Mouse (Mus musculus): Measurements from ENCODE around the gene Papss1. TPM values are rescaled to one million over a fixed set of nuclear protein-coding genes. Genes with fewer than 3 reads are reported as not detected.

Papss1 gene
- total RNA-seq, 1 experiment from 2014 or later: 74.9 TPM

DNA sequence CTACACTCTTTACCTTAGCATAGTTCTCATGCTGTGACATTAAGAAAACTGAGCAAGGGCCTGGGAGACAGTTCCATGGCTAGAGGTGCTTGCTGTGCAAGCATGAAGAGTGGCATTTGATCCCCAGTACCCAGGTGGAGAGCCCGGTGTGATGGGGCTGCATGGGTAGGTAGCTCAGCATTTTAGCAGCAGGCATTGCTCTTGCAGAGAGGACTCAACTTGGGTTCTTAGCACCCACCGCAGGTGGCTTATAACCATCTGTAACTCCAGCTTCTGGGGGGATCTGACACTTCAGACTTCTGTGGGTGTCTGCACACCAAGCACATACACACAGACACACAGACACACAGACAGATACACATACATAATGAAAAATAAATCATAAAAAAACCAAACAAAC, 69.5 kb downstream of the Papss1 start:
- no peak for DNase-seq

DNA sequence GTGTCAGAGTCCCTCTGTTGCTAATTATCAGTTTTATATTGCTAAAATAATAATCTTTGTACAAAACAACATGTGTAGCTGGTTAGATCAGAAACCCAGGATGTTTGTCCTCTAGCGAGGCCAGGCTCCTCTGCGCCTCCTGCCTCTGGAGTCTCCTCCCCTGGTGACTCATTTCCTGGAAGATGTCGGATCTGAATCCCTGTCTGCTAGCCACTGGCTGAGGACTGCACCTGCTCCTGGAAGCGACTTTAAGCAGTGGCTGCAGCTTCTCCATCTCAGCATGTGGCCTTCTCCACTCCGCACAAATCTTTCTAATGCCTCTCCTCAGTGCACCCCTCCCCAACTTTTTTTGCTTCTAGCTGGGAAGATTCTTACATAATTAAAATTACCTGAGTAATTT, 71.6 kb downstream of the Papss1 start:
- DNase-seq: peak; percentile 13

GRCm38 (mm10) chr3:131637008-131637407, 72.4 kb downstream of the Papss1 start:
- no peak for DNase-seq

DNA sequence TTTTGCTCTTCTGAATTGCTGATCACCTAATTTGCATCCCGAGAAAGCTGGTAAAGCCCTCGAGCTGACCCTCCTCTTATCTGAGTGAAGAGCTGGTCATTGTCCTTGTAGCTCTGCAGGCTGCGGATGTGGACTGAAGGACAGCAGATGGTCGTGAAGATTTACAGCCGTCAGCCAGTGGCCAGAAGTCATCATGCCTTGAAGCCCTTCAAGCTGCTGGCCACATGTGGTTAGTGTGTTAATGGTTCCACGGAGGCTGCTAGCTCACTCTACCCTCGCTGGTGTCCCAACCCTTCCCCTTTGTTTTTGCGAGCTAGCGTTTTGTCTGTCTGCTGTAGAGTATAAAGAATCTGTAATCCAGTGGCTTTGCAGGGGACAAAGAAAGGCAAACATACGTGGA, 73.1 kb downstream of the Papss1 start:
- DNase-seq: peak; percentile 21

- DNase-seq: peak; percentile 67
Observed at GRCm38 (mm10) chr3:131638216-131638615, 73.6 kb downstream of the Papss1 start.

GRCm38 (mm10) chr3:131642681-131643292, 78.2 kb downstream of the Papss1 start:
- DNase-seq: no peak

DNA sequence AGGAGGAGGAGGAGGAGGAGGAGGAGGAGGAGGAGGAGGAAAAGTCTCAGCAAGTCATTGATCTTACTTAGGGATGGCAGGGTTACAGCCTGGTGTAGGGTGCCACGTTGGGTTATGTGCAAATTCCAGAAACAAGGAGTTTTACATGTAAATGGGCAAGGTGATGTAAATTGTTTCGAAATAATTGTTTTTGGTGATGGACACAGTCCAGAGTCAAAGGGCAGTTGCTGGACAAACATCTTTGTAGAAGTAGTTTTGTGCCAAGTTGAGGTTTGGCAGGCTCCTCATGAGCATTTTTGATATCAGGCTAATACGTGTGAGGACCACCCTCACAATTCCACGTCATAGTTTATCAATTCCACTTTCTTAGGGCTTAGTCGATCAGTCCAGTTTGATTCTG, 80.6 kb downstream of the Papss1 start:
- DNase-seq: no peak

DNA sequence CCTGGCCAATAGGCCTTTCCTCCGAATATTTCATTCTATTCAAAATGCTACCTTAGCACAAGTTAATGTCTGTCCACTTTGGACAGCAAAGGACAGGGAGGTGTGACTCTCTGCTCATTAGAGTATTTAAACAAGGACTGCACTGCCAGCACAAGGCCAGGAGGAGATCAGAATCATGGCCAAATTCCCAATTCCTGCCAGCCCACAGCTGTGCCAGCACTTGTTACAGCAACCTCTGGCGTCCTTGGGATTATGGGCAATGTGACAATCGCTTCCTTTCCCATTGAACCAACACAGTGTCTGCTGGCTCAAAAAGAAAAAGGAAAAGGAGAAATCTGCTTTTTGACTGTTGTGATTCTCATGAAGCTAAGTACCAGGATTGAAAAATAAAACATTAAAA, 89.8 kb downstream of the Papss1 start:
- peak; percentile 38 for DNase-seq

GRCm38 (mm10) chr3:131656032-131656431, 91.5 kb downstream of the Papss1 start:
- no peak for DNase-seq

GRCm38 (mm10) chr3:131660126-131660525, 95.6 kb downstream of the Papss1 start:
- no peak for DNase-seq

DNA sequence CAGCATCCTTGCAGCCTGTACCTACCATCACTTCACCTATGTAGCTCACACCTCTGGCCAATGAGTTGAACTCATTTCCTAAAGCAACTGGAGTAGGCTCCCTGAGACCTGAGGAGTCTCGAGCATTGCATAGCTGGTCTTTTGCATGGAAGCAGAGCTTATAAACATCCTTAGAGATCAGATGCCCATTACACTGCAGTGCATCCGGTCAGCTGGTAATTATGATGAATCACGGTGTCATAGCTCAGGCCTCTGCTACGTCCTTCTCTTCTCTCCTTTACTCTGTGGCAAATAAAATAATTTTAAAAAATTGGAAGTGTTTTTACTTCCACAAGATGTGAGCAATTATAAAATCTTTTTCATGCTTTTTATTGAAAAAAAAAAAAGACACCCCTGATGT, 96.1 kb downstream of the Papss1 start:
- no peak for DNase-seq

GRCm38 (mm10) chr3:131662589-131663148, 98.1 kb downstream of the Papss1 start:
- no peak for DNase-seq

DNA sequence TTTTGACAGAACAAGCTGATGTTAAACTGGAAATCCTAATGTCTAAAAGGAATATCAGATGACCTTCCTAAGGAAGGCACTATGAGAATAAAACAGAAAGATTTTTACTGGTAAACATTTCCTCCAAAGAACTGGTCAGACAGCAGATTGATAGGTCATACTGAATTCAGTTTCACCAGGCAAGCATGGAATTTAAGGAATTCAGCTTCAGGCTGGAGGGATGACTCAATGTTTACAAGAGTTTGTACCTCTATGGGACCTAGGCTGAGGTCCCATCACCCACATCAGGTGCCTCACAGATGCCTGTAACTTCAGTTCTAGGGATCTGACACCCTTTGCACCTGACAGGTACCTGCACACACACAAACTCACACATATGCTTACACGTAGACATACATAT, 105.3 kb downstream of the Papss1 start:
- no peak for DNase-seq

- DNase-seq: no peak
Observed at GRCm38 (mm10) chr3:131686106-131686505, 121.5 kb downstream of the Papss1 start.

GRCm38 (mm10) chr3:131689949-131690348, 125.4 kb downstream of the Papss1 start:
- DNase-seq: no peak

DNA sequence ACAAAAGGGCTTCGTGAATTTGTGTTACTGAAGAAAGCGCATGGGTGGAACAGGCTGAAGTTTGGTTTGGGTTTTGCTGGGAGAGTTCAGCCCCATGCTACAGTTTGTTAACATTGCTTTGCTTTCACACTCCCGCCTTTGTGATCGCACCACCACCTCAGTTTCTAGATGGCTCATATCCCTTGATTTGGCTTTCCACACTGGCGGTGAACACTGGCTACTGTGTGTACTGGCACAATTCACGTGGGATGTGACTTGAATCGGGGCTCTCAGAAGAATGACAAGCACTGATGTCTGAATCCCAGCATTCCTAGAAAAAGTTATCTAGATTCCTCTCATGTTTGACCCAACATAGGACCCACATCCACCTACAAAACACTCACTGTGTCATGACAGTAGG, 126.0 kb downstream of the Papss1 start:
- no peak for DNase-seq

DNA sequence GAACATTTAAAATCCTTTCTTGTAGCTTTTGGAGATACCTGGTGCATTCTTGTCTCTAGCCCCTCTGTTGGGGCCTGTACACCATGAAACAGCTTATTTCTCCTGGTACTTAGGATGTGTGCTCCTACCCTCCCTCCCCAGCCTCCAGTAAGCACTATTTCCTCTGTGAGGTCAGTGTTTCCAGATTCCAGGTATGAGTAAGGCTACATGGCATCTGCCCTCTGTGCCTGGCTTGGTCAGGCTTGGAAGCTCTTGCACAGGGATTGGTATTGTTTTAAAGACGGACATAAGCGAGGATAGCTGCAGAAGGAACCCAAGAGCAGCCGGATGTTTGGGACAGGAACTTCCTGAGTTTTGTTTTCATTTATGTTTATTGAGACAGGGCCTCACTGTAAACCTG, 126.6 kb downstream of the Papss1 start:
- DNase-seq: no peak

Other genes with a start within 250 kb of the Papss1 start
- gene Sgms2, start 73.4 kb upstream of the Papss1 start, total RNA-seq (2021): 6.7 and 9.9 TPM in 2 replicates